Mouse (Mus musculus) splenic B cell, adult 2 months (primary cell): ENCODE data around the gene Plekha5.
"Not testable (repeated sequence)": the region's sequence is repeated elsewhere in the genome, so short reads cannot be mapped to it uniquely, and the experiment has no call there.

Experiments used
- DNase-seq: peaks from one replicate; pipeline ENCODE4 v3.0.0-alpha.2; 2011; ENCODE audit warnings: low read depth, low spot score
- H3K27me3 ChIP-seq: 2 replicates; pipeline ENCODE4 v1.6.1; 2012; ENCODE audit warnings: mild to moderate bottlenecking, low read length, moderate library complexity, mixed read lengths; ENCODE audit not compliant: control insufficient read depth, poor library complexity, insufficient read depth, severe bottlenecking
- H3K36me3 ChIP-seq: 2 replicates; pipeline ENCODE4 v1.6.1; 2012; ENCODE audit warnings: mild to moderate bottlenecking, low read length, moderate library complexity, mixed read lengths; ENCODE audit not compliant: control insufficient read depth, poor library complexity, insufficient read depth, severe bottlenecking

Plekha5 gene

DNA sequence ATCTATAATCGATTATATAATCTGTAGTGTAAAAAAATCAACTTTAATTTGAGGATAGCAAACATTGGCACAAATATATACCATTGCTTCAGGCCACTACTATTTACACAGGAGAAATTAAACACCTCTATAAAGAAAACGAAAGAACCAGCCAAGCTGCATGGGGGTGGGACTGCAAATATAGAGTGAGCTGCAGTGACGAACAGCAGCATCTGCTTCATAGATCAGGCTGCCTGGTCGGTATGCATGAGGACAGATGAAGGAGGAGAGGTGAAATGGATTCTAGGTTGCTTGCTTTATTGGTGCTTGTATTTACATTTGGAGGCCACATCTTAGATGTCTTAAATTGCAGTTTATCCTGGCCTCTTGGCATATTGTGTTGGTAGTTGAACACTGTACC lies 66.4 kb downstream of the Plekha5 start:
- Histone ChIP-seq H3K36me3 (no peaks in the 10 kb centered on the region), H3K27me3 (no peaks in the 10 kb centered on the region)
- DNase-seq, result no peak

DNA sequence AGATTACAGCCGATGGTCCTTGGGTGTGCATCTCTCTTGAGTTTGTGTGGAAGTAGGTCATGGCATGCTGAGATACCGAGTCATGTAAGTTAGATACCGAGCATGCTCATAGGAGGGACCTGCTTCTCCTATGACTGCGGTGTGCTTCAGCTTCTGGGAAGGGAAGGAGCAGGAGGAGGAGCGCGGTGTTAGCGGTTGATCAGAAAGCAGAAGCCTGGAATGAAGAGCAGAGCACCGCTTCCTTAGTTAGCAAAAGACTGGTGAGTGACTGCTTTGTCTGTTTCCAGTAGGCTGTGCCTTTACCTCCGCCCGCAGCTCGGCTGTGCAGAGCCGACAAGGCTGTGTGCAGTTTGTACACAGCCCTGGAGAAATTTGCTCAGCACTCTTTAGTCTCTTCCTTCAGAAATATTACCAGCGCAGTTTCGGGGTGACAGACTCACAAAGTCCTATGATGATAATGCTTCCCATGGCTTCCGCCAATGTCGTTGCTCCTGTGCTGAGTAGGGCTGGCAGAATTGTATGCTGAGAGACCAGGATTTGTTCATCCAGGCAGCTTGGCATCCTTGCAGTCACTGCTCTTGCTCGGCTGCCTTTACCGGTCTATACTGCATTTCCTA lies 67.2 kb downstream of the Plekha5 start:
- no peaks in the 10 kb centered on the region for H3K27me3 ChIP-seq
- H3K36me3 ChIP-seq, result no peaks in the 10 kb centered on the region
- no peak for DNase-seq

DNA sequence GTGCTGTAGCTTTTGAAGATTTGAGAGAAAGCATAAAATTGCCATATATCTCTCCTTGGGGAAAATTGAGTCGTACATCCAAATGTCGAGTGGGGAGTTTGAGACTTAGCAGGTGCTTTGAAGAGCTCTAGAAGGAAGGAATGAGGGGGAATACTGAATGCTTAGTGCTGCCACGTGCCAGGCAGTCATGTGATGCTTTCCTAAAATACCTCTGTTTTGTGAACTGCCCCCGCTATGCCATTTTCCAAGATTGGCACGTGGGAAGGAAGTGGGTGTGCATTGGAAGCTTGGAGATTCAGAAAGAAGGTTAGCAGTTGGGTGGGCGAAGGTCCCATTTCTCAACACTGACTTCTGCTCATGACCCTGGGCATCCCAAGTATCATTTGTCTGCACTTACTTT lies 68.2 kb downstream of the Plekha5 start:
- no peaks in the 10 kb centered on the region for H3K36me3 ChIP-seq

DNA sequence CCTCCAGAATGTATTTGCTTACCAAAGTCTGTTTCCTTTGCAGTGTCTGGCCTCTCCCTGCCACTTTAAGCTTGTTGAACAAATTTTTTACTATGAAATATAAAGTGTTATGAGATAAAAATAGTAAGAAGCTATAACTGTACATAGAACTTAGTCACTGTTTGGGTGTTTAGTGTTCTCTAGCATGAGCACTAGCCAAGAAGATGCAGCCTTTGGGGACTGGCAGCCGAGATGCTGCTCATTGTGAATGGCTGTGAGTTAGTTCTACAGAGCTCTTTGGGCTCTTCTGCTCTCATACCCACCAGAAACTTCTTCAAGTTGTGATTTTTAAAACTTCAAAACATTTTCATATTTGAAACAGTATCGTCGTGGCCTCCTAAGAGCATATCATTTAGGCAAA lies 74.2 kb downstream of the Plekha5 start:
- Histone ChIP-seq H3K36me3 (no peaks in the 10 kb centered on the region), H3K27me3 (no peaks in the 10 kb centered on the region)
- DNase-seq, result no peak

More for the DNA sequence above, 68.2 kb downstream of the Plekha5 start:
- no peak for DNase-seq
- no peaks in the 10 kb centered on the region for H3K27me3 ChIP-seq

DNA sequence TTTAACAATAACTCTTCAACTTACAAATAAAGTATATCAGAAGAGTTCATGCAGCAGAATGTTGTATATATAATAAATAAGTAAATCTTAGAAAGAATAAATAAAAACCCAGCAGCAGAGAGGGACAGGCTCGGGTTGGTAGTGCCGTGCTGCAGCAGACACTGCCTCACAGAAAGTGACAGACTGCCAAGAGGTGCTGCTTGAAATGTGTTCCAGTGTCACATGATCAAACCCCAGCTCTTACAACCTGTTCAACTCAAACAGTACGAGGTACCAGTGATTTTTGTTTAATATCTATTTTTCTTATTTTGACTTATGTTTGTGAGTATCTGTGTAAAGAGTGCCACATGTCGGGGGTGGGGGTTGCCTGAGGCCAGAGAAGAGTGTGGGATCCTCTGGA lies 75.1 kb downstream of the Plekha5 start:
- H3K36me3 ChIP-seq, result no peaks in the 10 kb centered on the region
- no peaks in the 10 kb centered on the region for H3K27me3 ChIP-seq
- DNase-seq, result no peak

DNA sequence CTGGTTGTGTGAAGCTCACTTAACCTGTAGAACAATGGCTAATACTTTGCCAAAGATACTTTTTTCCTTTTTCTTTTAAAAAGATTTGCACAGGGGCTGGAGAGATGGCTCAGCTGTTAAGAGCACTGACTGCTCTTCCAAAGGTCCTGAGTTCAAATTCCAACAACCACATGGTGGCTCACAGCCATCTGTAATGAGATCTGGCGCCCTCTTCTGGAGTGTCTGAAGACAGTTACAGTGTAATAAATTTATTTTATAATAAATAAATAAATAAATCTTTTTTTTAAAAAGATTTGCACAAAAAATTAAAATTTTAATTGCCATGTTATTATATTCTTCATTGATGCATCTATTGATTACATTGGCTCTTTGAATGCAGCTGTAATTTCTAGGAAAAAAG lies 77.0 kb downstream of the Plekha5 start:
- DNase-seq, H3K27me3 ChIP-seq, H3K36me3 ChIP-seq: not testable (repeated sequence)

DNA sequence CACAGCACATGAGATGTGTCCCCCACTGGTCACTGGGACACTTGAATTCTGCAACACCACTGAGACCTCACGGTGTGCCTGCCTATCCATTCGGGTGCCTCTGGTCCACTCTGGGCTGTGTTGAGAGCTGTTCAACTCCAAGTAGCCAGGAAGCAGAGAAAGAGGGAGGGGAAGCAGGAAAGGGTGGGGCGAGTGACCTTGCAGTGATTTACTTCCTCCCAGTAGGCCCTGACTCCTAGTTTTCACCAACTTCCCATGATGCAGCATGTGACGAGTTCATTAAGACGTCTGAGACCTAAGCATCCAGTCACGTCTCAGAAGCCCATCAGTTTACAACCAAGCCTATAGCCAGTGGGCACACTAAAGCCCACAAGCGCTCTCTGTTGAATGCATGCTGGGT lies 78.0 kb downstream of the Plekha5 start:
- no peaks in the 10 kb centered on the region for H3K36me3 ChIP-seq
- H3K27me3 ChIP-seq, result no peaks in the 10 kb centered on the region
- DNase-seq, result no peak

DNA sequence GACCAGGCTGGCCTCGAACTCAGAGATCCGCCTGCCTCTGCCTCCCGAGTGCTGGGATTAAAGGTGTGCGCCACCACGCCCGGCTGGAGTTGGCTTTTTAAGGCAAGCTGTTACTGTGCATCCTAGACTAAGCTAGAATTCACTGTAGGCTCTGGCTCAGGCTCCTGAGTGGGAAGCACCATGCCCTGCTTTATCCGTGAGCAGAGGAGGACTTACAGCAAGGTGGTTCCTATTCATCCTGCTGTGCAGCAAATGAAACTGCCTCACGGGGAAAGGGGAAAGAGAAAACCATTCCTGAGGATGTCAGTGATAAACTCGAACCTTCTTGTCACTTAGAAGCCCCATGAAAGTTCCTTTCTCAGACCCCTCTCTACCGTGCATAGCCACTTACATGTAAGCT lies 80.9 kb downstream of the Plekha5 start:
- H3K36me3 ChIP-seq, result no peaks in the 10 kb centered on the region
- DNase-seq, result no peak
- no peaks in the 10 kb centered on the region for H3K27me3 ChIP-seq

DNA sequence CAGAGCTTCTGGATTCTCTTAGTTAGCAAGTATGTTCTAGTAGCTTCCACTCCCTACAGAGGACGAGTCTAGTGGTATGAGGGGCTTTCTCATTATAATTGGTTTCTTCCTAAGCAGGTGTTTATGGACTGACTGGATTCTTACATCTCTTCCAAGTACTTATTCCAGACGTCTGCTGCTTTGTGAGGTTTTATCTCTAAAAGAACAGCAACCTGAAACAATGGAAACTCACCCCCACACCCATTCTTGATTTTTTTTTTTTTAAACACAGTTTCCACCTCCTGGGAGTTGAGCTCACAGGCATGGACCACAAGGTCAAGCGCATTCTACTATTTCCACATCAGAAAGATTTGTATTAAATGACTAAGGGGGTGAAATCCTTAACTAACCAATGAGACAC lies 83.8 kb downstream of the Plekha5 start:
- no peak for DNase-seq
- Histone ChIP-seq H3K27me3 (no peaks in the 10 kb centered on the region), H3K36me3 (no peaks in the 10 kb centered on the region)

DNA sequence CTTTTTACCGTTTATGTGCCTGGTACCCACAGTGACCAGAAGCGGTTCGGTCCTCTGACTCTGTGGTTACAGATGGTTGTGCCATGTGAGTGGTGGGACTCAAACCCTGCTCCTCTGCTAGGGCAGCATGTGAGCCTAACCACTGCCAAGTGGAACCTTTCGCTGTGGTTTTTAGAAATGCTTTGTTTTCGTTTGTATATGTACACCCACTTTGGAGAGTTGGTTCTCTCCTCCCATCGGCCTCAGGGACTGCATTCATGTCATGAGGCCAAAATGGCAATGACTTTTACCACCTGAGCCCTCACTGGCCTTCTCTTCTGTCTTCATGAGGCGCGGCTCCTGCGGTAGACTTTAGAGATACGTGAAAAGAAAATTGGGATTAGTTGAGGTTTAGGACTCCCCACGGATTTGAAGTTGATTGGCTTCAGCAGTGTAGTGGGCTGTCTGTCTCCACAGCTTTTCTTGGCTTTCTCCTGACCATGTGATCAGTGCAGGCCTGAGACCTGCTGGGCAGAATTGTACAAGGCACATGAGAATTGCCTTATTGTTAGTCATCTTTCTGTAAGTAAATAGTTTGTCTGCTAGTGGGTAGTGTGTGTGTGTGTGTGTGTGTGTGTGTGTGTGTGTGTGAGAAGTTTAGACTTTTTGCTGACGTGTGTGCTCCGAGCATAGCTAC lies 84.8 kb downstream of the Plekha5 start:
- Histone ChIP-seq H3K36me3 (no peaks in the 10 kb centered on the region), H3K27me3 (no peaks in the 10 kb centered on the region)
- no peak for DNase-seq

DNA sequence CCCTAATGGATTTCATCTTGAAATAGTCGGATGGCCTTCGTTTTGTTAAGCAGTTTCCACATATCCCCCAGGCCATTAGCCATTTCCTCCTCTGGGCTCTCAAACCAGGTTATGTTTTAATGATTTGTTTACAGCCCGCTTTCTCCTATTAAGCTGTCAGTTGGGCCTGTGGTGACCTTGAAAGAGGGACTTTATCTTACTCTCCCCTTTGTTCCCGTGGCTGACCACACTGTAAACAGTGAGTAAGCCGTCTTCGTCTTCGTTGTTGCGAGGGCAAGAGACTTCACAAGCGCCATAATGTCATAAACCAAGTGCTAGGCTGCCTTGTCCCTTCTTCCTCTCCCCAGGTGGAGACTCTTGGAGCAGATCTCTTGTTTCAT lies 85.3 kb downstream of the Plekha5 start:
- Histone ChIP-seq H3K36me3 (no peaks in the 10 kb centered on the region), H3K27me3 (no peaks in the 10 kb centered on the region)
- no peak for DNase-seq

DNA sequence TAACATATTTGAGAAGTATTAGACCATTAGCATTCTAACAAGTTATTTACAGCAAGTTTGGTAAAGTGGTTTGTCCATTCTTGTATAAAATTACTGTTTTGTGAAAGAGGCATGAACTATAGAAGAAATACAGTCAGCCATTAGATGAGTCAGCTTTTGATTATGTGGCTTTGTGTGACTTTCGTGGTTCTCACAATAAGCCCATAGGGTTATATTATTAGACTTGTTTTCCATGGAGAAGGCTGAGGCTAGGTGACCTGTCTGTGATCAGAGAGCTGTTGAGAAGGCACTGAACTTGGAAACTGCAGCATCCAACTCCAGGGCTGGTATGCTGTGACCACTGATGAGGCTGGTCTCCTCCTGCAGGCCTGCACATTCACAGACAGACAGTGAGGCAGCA lies 88.2 kb downstream of the Plekha5 start:
- no peaks in the 10 kb centered on the region for H3K27me3 ChIP-seq
- no peaks in the 10 kb centered on the region for H3K36me3 ChIP-seq
- DNase-seq, result no peak

DNA sequence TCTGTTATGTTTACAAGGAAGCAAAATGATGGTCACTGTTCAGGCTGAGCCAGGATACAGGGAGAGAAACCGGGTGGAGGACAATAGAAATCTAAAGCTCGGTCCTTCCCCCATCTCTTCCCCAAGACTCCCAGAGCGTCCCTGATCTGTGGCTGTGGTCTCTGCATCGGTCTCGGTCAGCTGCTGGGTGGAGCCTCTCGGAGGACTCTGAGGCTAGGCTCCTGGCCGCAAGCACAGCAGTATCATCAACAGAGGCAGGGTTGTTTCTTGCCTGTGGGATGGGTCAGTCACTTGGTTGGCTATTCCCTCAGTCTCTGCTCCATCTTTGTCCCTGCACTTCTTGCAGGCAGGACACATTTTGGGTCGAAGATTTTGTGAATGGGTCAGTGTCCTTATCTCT lies 88.6 kb downstream of the Plekha5 start:
- H3K27me3 ChIP-seq, result no peaks in the 10 kb centered on the region
- H3K36me3 ChIP-seq, result no peaks in the 10 kb centered on the region

DNA sequence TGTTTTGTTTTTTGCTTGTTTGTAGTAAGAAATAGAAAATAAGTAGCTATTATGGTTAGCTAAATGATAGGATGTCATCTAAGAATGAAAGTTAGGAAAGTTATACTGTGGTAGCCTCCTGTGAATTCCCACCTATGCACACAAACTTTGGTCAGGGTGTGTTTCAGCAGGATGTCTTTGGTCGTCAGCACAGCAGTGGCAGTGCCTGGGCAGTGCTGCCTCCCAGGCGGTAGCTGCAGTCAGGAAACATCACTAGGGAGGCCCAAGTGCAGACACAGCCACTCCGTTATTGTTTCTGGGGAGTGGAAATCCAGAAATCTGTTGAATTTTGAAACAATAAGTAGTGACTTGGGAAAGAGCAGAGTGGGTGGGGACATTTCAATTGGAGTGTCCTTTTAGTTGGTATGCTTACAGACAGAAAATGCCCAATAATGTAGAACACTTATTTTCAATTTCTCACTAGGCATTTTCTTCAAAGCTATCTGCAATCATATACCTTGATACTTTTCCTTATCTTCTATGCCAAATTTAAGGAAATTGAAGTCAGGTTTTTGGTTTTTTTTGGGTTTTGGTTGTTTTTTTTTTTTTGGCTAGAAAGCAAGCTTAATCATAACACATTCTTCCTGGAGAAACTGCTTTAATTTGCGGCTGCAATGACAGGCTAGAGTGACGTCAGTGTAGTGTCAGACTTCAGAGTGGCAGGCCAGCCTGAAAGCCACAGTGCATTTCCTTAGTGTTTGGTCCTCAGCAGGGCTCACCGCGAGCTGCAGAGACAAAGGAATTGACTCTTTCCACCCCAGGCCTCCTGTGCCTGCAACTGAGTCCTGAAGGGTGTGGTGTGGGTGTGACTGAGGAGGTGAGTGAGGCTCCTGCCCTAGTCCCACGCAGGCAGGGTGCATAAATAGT lies 90.6 kb downstream of the Plekha5 start:
- H3K27me3 ChIP-seq, result no peaks in the 10 kb centered on the region
- H3K36me3 ChIP-seq, result no peaks in the 10 kb centered on the region
- peak; percentile 3 for DNase-seq

More for the DNA sequence above, 88.6 kb downstream of the Plekha5 start:
- no peak for DNase-seq

DNA sequence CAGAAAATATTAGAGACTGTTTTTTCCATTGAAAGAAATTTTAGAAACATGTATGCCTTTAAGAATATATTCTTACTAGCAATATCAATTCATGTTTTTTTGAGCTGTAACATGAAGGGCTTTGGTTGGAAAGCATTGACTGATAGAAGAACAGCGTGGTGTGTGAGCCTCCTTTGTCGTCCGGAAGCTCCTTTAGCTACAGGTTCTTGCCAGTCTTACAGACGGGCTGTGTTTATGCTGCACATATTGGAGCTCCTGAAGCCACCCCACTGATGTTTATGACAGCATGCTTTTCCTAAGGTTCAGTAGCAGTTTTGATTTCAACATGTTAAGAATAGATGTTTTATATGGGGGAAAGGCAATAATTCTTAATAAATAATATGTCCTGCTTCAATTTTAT lies 91.7 kb downstream of the Plekha5 start:
- no peak for DNase-seq
- no peaks in the 10 kb centered on the region for H3K27me3 ChIP-seq

More for the DNA sequence above, 91.7 kb downstream of the Plekha5 start:
- H3K36me3 ChIP-seq, result no peaks in the 10 kb centered on the region
